Mouse (Mus musculus) adipocyte (in vitro differentiated cells): ENCODE data around the gene Tsen54.
A peak's percentile ranks its signal among the peaks of the same experiment; 100 is the strongest.

Source experiments
- DNase-seq: peaks from one replicate; pipeline ENCODE4 v3.0.0-alpha.2; 2016; ENCODE audit warnings: low spot score

Tsen54 gene

GRCm38 (mm10) chr11:115814605-115815450 lies at the start of gene Tsen54:
TSS of gene Tsen54 (plus strand) at chr11:115814724.
- peak; percentile 76 for DNase-seq

GRCm38 (mm10) chr11:115765103-115765606 lies 49.4 kb upstream of the Tsen54 start, which contains the start of gene Tmem94:
TSS of gene Tmem94 (plus strand) at chr11:115765433.
- DNase-seq = peak; percentile 99

DNA sequence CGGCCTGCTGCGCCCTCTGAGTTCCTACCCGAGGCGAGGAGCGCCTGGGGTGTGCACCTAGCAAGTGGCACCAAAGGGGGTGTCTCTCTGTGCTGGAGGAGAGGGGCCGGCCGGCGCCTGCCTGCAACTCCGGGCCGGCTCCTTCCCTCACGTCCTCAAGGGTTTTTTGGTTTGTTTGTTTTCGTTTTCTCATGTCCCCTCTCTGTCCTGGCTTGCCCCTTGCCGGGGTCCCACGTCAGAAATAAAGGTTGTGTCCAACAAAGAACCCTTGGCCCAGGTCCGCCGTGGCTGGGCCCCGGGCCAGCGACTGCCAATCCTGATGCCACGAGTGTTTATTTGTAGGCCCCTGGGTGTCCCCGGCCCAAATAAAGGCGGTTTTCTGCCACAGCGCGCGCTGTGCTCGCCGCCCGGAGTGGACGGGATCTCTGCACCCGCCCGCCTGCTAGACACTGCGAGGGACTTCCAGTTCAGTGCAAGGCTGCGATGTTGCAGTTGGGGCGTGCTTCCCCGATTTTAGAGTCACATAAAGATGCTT lies 48.9 kb upstream of the Tsen54 start:
- peak; percentile 66 for DNase-seq

DNA sequence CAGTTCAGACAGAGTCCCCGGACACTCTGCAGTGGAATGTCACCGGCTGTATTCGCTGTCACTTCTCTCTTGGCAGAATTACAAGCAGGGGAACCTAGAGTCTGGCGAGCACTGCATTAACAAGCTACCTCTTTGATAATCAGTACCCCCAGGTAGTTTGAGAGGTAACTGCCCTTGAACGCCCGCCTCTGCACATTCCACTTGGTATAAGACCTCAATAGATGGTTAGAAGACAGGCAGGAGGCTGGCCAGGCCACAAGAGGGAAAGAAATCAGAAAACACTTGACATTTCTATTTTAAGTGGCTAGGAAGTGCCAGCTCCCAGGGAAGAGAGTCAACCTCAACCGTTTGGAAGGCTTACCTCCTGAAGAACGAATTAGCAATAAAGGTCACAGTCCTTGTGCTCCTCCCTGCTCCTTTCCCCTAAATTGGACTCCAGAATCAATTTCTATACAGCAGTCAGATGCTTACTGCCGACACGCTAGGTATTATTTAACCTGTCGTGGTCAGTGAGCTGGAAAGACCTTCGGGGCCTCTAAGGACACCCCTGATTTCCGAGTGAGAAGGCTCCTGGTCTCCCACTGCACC lies 48.1 kb upstream of the Tsen54 start:
- DNase-seq = peak; percentile 34

- DNase-seq = no peak
Measured at GRCm38 (mm10) chr11:115766981-115767380, 47.5 kb upstream of the Tsen54 start.

GRCm38 (mm10) chr11:115768896-115769295 lies 45.6 kb upstream of the Tsen54 start:
- no peak for DNase-seq

DNA sequence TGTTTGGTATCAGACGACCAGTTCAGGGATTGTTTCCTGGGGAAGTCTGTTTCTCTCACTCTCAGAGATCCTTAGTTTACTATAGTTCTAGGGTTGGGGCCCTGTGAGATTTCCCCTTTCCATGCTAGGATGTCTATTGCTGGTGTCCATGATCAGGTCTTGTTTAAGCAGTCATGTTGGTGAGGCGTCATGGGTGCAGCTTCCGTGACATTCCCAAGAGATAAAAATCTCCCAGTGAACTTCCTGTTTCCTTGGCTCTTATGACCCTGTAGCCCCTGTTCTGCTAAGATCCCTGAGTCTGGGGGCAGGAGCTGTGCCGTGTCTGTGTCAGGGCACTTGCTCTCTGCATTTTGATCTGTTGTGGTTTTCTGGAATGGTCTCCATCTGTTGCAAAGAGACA lies 39.9 kb upstream of the Tsen54 start:
- DNase-seq = no peak

- peak; percentile 34 for DNase-seq
Measured at GRCm38 (mm10) chr11:115775821-115776665, 38.5 kb upstream of the Tsen54 start.

DNA sequence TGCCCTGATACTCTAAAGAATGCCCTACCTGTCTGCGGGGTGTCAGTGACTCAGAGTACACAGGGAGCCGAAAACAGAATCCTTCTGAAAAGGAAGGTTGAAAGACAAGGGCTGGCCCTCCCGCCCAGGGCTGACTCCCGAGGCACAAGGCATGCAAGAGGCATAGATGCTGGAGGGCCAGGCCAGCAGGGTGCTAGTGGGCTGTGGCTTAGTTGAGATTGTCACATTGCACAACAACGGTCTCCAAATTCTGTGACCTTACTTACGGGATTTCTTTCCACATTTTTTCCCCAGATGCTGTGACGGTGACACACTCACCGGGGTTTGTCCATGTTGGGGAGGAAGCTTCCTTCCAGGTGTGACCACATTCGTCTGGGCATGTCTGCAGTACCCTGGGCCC lies 37.6 kb upstream of the Tsen54 start:
- no peak for DNase-seq

GRCm38 (mm10) chr11:115777487-115778335 lies 36.8 kb upstream of the Tsen54 start:
- DNase-seq = no peak

DNA sequence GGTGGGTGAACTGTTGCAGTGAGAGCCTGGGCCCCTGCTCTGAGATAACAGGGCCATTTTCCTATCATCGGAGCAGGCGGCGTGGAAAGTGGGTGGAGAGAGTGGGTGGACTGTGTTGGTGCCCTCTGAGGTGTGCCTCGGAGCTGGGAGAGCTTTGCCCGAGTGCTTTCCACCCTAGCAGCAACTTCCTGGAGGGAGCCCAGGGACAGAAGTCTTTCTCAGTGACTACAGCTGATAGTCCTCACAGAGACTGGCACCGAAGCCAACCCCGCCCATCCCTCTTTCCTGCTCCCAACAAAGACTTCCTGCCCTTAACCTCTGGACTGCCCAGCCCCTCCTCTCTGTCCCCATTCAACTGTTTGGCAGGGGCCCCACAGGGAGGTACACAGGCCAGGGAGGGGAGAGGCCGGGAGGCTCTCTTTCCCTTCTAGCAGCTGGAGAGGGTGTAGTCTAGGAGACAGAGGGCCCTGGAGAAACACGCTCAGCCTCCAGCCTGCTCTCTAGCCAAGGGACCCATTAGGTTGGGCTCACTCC lies 35.4 kb upstream of the Tsen54 start:
- peak; percentile 96 for DNase-seq

GRCm38 (mm10) chr11:115780141-115781070 lies 34.1 kb upstream of the Tsen54 start:
- DNase-seq = peak; percentile 23

- DNase-seq = peak; percentile 45
Measured at GRCm38 (mm10) chr11:115786473-115786872, 28.1 kb upstream of the Tsen54 start.

DNA sequence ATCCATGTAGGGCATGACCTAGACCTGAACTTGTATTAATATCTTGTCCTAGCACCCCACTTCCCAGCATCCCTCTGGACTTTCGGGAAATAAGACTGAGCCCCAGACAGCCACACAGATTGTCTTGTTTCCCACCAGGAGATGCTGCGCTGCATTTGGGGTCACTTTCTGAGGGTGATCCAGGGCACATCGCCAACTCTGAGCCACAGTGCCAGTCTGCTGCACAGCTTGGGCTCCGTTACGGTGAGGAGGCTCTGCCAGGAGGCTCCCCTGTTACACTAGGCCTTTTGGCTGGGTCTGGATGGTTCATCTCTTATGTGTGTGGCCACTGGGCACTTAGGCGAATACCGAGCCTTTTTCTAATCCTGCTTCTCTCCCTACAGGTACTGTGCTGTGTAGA lies 24.7 kb upstream of the Tsen54 start:
- DNase-seq = no peak

DNA sequence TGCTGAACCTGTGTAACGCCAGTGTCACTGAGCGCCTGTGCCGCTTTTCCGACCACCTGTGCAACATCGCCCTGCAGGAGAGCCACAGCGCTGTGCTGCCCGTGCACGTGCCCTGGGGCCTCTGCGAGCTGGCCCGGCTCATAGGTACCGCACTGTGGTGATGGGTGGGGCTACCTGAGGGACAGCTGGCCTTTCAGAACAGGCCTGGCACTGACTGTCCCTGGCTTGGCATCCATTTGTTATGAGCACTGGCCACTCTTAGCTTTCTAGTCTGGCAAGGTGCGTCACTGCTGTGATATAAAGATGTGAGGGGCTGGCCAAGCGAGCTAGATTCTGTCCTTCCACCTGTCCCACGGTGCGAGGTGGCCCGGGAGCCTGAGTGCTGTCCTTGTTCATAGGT lies 22.6 kb upstream of the Tsen54 start:
- DNase-seq = no peak

- DNase-seq = no peak
Measured at GRCm38 (mm10) chr11:115792353-115792752, 22.2 kb upstream of the Tsen54 start.

DNA sequence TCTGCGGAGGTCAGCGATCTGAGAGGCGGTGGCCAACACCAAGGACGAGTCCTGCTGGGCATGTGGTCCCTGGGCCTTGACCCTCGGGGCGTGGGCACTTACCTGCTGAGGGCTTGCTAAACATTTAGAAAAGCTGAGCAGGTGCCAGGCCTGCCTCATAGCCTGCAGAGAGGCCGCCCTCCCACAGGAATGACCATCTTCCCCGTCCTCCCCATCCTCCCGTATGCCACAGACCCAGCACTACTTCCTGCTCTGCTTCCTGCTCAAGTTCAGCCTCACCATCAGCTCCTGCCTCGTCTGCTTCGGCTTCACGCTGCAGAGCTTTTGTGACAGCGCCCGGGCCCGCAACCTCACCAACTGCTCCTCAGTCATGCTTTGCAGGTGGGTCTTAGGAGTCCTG lies 17.6 kb upstream of the Tsen54 start:
- no peak for DNase-seq

DNA sequence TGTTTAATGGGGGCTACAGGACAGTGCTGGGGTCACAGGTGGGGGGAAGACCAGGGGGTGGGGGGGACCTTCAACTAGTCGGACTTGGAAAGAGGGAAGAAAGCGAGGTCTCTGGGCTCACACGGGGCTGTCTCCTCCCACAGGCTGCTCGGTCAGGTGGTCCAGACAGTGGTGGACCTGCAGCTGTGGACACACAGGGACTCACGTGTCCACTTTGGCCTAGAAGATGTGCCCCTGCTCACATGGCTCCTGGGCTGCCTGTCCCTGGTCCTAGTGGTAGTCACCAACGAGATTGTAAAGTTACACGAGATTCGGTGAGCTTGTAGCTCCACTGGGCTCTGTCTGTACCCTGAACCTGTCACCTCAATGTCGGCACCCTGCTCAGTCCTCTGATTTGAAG lies 16.9 kb upstream of the Tsen54 start:
- DNase-seq = no peak

- DNase-seq = no peak
Measured at GRCm38 (mm10) chr11:115800981-115801380, 13.5 kb upstream of the Tsen54 start.
